Mouse (Mus musculus) lung, adult 2 months (tissue): ENCODE data around the gene Atf6.

Experiments used
- CTCF ChIP-seq: fragments of 200-500 bp; IDR thresholded peaks from 2 replicates; pipeline ENCODE4 v1.5.1; 2011; ENCODE audit warnings: mild to moderate bottlenecking, low read length, control low read depth; ENCODE audit not compliant: insufficient read depth
- POLR2A ChIP-seq: fragments of 200-500 bp; IDR thresholded peaks from 2 replicates; pipeline ENCODE4 v1.6.1; 2011; ENCODE audit warnings: low read depth, mild to moderate bottlenecking, control low read depth, low read length, borderline replicate concordance; ENCODE audit errors: extremely low read depth

DNA sequence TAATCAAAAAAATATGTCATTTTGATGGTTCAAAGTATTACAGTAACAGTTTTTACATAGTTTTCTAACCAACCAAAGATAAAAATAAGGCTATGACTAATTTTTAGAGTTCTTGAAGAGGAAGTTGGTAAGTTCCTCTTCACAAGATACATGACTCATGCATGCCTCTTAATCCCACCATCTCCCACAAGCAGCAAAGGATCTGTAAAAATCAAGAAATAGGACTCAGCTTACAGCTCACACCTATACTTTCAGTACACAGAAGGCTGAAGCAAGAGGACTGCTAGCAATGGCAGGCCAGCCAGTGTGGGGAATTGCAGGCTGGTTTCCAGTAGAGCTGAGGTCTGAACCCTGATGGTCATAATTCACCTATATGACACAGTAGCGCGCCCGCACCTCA, 14.0 kb downstream of the Atf6 start:
- TF ChIP-seq CTCF (no peak), POLR2A (no peak)
